In genomic region chr4:140701716-140702561, GRCm38 (mm10) we compare ENCODE assay signal across 8 mouse cellular contexts. TPM values are rescaled to one million over a fixed set of nuclear protein-coding genes. Genes with fewer than 3 reads are reported as not detected.
DNase-seq lines count a peak whose midpoint lies in the region; ATAC-seq and TF ChIP-seq lines count a peak whose summit lies in the region.

No protein-coding gene starts in this region.

- peak overlapping the region; percentile 54 for H3K27ac ChIP-seq in CH12.LX (ENCODE audit: insufficient read depth, low read depth)
- peak overlapping the region; percentile 99 for H3K27ac ChIP-seq in embryonic facial prominence, embryonic 13.5 days
- H3K27ac ChIP-seq in hindbrain, embryonic 15.5 days (replicated peaks): peak overlapping the region; percentile 88
- peak overlapping the region; percentile 98 for H3K27ac ChIP-seq in lung, embryonic 15.5 days

- TF ChIP-seq RAD21 in CH12.LX (IDR thresholded peaks at IDR 0.05; ENCODE audit: low read depth, low read length): no peak

- no peak for TF ChIP-seq EP300 in CH12.LX (IDR thresholded peaks at IDR 0.05; ENCODE audit: low read length)

- H3K4me1 ChIP-seq in CH12.LX (ENCODE audit: control insufficient read depth in 1 of 2, insufficient read depth in 2 of 2): peaks cover 18 to 54% of the 10 kb centered on the region in 2 experiments
- H3K4me1 ChIP-seq in embryonic facial prominence, embryonic 13.5 days: peaks cover 54% of the 10 kb centered on the region
- peaks cover 43% of the 10 kb centered on the region for H3K4me1 ChIP-seq in hindbrain, embryonic 15.5 days (replicated peaks)
- peaks cover 45% of the 10 kb centered on the region for H3K4me1 ChIP-seq in lung, embryonic 15.5 days

- H3K4me3 ChIP-seq in CH12.LX (replicated peaks in 1 of 3; ENCODE audit: low read depth in 2 of 3, low read length in 2 of 3, poor library complexity in 1 of 3): peak overlapping the region; percentile 63 to 95 (median 81)
- H3K4me3 ChIP-seq in embryonic facial prominence, embryonic 13.5 days: peak overlapping the region; percentile 94
- peak overlapping the region; percentile 74 for H3K4me3 ChIP-seq in hindbrain, embryonic 15.5 days
- H3K4me3 ChIP-seq in lung, embryonic 15.5 days: peak overlapping the region; percentile 92

- no peak for TF ChIP-seq CTCF in CH12.LX (conservative IDR thresholded peaks at IDR 0.05 in 1 of 2, IDR thresholded peaks at IDR 0.05 in 1 of 2; ENCODE audit: low read depth in 2 of 2, low read length in 2 of 2)

- no peaks in the 10 kb centered on the region for H3K9me3 ChIP-seq in CH12.LX (replicated peaks; ENCODE audit: low read length)
- no peaks in the 10 kb centered on the region for H3K9me3 ChIP-seq in embryonic facial prominence, embryonic 13.5 days
- no peaks in the 10 kb centered on the region for H3K9me3 ChIP-seq in hindbrain, embryonic 15.5 days
- no peaks in the 10 kb centered on the region for H3K9me3 ChIP-seq in lung, embryonic 15.5 days

- H3K9ac ChIP-seq in CH12.LX (ENCODE audit: insufficient read depth, low read depth): peak overlapping the region; percentile 92
- peak overlapping the region; percentile 97 for H3K9ac ChIP-seq in embryonic facial prominence, embryonic 13.5 days
- peak overlapping the region; percentile 78 for H3K9ac ChIP-seq in hindbrain, embryonic 15.5 days
- peak overlapping the region; percentile 90 for H3K9ac ChIP-seq in lung, embryonic 15.5 days

- dilution Hi-C loops in CH12.LX (cut with MboI; ENCODE audit: extremely low pct_ligation_motif_present, extremely low pct_unique_long_range_greater_than_20kb, low sequenced_read_pairs): no loop called here

- peak; percentile 57 to 75 for DNase-seq in adrenal gland, adult (ENCODE audit: inconsistent age in 2 of 2, low spot score in 1 of 2)
- no peak for DNase-seq in adrenal gland, adult 8-10 months
- peak; percentile 51 for DNase-seq in CH12.LX (ENCODE audit: extremely low read depth)
- DNase-seq in retina, postnatal 1 day: peak; percentile 87
- DNase-seq in urinary bladder, postnatal 4 days (ENCODE audit: low spot score in 2 of 2): no peak

- in situ Hi-C loops in CH12.LX (cut with MboI; ENCODE audit: low pct_ligation_motif_present, low pct_unique_long_range_greater_than_20kb, low sequenced_read_pairs): no loop called here

- H3K27me3 ChIP-seq in CH12.LX (replicated peaks): no peaks in the 10 kb centered on the region
- H3K27me3 ChIP-seq in embryonic facial prominence, embryonic 13.5 days: peaks cover 17% of the 10 kb centered on the region; the same call in 1 of the 2 replicates
- H3K27me3 ChIP-seq in hindbrain, embryonic 15.5 days: peaks cover 15% of the 10 kb centered on the region
- H3K27me3 ChIP-seq in lung, embryonic 15.5 days: no peaks in the 10 kb centered on the region

- TF ChIP-seq POLR2A in CH12.LX (IDR thresholded peaks at IDR 0.05; ENCODE audit: low read depth, low read length): no peak

- H3K36me3 ChIP-seq in CH12.LX (replicated peaks in 1 of 2; ENCODE audit: control insufficient read depth in 1 of 2, insufficient read depth in 1 of 2, low read length in 1 of 2): peaks cover 29 to 40% of the 10 kb centered on the region in 2 experiments
- H3K36me3 ChIP-seq in embryonic facial prominence, embryonic 13.5 days: peaks cover 28% of the 10 kb centered on the region
- H3K36me3 ChIP-seq in hindbrain, embryonic 15.5 days: no peaks in the 10 kb centered on the region
- H3K36me3 ChIP-seq in lung, embryonic 15.5 days: peaks cover 17% of the 10 kb centered on the region; the same call in 1 of the 2 replicates

- peaks cover 52% of the 10 kb centered on the region for H3K79me2 ChIP-seq in CH12.LX (replicated peaks; ENCODE audit: control insufficient read depth, extremely low read depth, insufficient read depth, poor library complexity, severe bottlenecking)

- H3K4me2 ChIP-seq in CH12.LX (ENCODE audit: insufficient read depth, low read depth, poor library complexity, severe bottlenecking): no peak overlapping the region
- H3K4me2 ChIP-seq in embryonic facial prominence, embryonic 13.5 days: peak overlapping the region; percentile 92
- peak overlapping the region; percentile 94 for H3K4me2 ChIP-seq in hindbrain, embryonic 15.5 days
- peak overlapping the region; percentile 94 for H3K4me2 ChIP-seq in lung, embryonic 15.5 days

- WGBS in embryonic facial prominence, embryonic 13.5 days: 0% methylated on average over 54 of the region's 107 CpGs
- WGBS in hindbrain, embryonic 15.5 days: 0% methylated on average over 36 of the region's 107 CpGs
- WGBS in lung, embryonic 15.5 days: under 1% methylated on average over 80 of the region's 107 CpGs

- no peak for ATAC-seq in embryonic facial prominence, embryonic 13.5 days (ENCODE audit: insufficient number of reproducible peaks, insufficient read depth, low FRiP score, low TSS enrichment, low read depth)
- no peak for ATAC-seq in hindbrain, embryonic 15.5 days (ENCODE audit: low FRiP score, low read depth)
- peak; percentile 32; the same call in 1 of the 2 replicates for ATAC-seq in lung, embryonic 15.5 days (ENCODE audit: borderline replicate concordance, extremely low read depth, low FRiP score, low TSS enrichment)

TF ChIP-seq in CH12.LX, 34 proteins besides CTCF, POLR2A, EP300 and RAD21:
- TF ChIP-seq RCOR1 (conservative IDR thresholded peaks at IDR 0.05; ENCODE audit: low read depth, low read length) (0 out of 2 replicates have a peak, but pooled peaks have one; percentile 33), MYC (IDR thresholded peaks at IDR 0.05; ENCODE audit: low read depth, low read length) (0 out of 2 replicates have a peak, but pooled peaks have one; percentile 12), ETS1 (conservative IDR thresholded peaks at IDR 0.05; ENCODE audit: low read depth, low read length) (0 out of 2 replicates have a peak, but pooled peaks have one; percentile 6), ZNF384 (IDR thresholded peaks at IDR 0.05; ENCODE audit: low read depth, low read length) (peak; percentile 96), TCF12 (IDR thresholded peaks at IDR 0.05; ENCODE audit: low read depth, low read length) (0 out of 2 replicates have a peak, but pooled peaks have one; percentile 21), MAFK (IDR thresholded peaks at IDR 0.05; ENCODE audit: insufficient replicate concordance, low read length) (no peak)
TF ChIP-seq in CH12.LX: peak in this region for 5.

RNA-seq across cellular contexts. Expression of gene Rcc2, which starts 1.6 kb away (rescaled TPM):
- 10 to 100 TPM; 71.0 to 87.5 (median 77.3) TPM for total RNA-seq in adrenal gland, adult 8-10 months (2022)
- 244 and 249 TPM in 2 replicates for total RNA-seq in CH12.LX (2012; rRNA removed)
- 187 TPM in 2 replicates for total RNA-seq in CH12.LX (2014; rRNA removed)
- 319 and 348 TPM in 2 replicates for polyA plus RNA-seq in CH12.LX (2012; ENCODE audit: insufficient read length, low read depth)
- polyA plus RNA-seq in embryonic facial prominence, embryonic 13.5 days (2015; fragmentation: Nextera tagmentation; extraction: Ambion mirVana): 43.5 and 44.2 TPM in 2 replicates
- 25.0 and 28.8 TPM in 2 replicates for polyA plus RNA-seq in hindbrain, embryonic 15.5 days (2015; fragmentation: Nextera tagmentation; extraction: Ambion mirVana)
- polyA plus RNA-seq in lung, embryonic 15.5 days (2015; fragmentation: Nextera tagmentation; extraction: Ambion mirVana): 58.0 and 58.8 TPM in 2 replicates

RNA-seq across cellular contexts. Expression of gene Arhgef10l, which starts 36.1 kb away (rescaled TPM):
- 10 to 100 TPM; 13.3 to 46.3 (median 28.5) TPM for total RNA-seq in adrenal gland, adult 8-10 months (2022)
- 4.5 and 5.9 TPM in 2 replicates for total RNA-seq in CH12.LX (2012; rRNA removed)
- total RNA-seq in CH12.LX (2014; rRNA removed): 9.7 and 10.2 TPM in 2 replicates
- 14.6 and 15.8 TPM in 2 replicates for polyA plus RNA-seq in CH12.LX (2012; ENCODE audit: insufficient read length, low read depth)
- 11.5 and 11.6 TPM in 2 replicates for polyA plus RNA-seq in embryonic facial prominence, embryonic 13.5 days (2015; fragmentation: Nextera tagmentation; extraction: Ambion mirVana)
- 26.2 and 28.2 TPM in 2 replicates for polyA plus RNA-seq in hindbrain, embryonic 15.5 days (2015; fragmentation: Nextera tagmentation; extraction: Ambion mirVana)
- polyA plus RNA-seq in lung, embryonic 15.5 days (2015; fragmentation: Nextera tagmentation; extraction: Ambion mirVana): 14.8 and 16.6 TPM in 2 replicates

RNA-seq across cellular contexts. Expression of gene Padi6, which starts 40.5 kb away (rescaled TPM):
- not detected for total RNA-seq in adrenal gland, adult 8-10 months (2022)
- total RNA-seq in CH12.LX (2012; rRNA removed): not detected in 2 replicates
- total RNA-seq in CH12.LX (2014; rRNA removed): not detected in 2 replicates
- 0.25 TPM in 1 of 2 replicates, not detected in the other for polyA plus RNA-seq in CH12.LX (2012; ENCODE audit: insufficient read length, low read depth)
- polyA plus RNA-seq in embryonic facial prominence, embryonic 13.5 days (2015; fragmentation: Nextera tagmentation; extraction: Ambion mirVana): not detected in 2 replicates
- polyA plus RNA-seq in hindbrain, embryonic 15.5 days (2015; fragmentation: Nextera tagmentation; extraction: Ambion mirVana): not detected in 2 replicates
- 0.06 TPM in 1 of 2 replicates, not detected in the other for polyA plus RNA-seq in lung, embryonic 15.5 days (2015; fragmentation: Nextera tagmentation; extraction: Ambion mirVana)

Comparison
In these comparisons a context has a peak if more than half of its experiments do, and no peak if none do; other contexts are left out.
1. DNase-seq: peak in adrenal gland, adult (2 of 2), CH12.LX (single experiment) and retina, postnatal 1 day (single experiment); none in adrenal gland, adult 8-10 months (single experiment) and urinary bladder, postnatal 4 days (0 of 2).
2. Peak in every context shown above with its lines, with median percentiles within 50 percentile points of each other: H3K27ac ChIP-seq, H3K4me3 ChIP-seq and H3K9ac ChIP-seq.